In the genomic region with DNA sequence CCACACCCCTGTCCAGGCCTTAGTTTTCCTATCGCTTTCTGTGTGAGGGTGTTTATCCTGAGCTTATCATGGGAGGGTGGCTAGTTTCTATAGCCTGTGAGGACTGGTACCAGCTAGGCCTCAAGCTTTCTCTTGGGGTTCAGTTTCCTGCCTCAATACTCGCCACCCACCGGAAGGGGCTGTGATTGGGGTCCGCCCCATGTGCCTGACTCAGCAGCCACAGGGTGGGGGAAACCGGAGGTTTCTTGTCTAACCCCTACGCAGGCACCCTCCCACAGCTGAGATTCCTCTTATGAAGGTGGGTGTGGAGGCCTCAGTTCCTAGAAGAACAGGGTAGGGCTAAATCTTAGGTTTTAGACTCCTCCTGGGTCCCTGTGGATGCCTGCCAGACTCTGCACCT, we compare ENCODE assay signal across 11 mouse cellular contexts. TPM values are rescaled to one million over a fixed set of nuclear protein-coding genes. Genes with fewer than 3 reads are reported as not detected.
DNase-seq lines count a peak whose midpoint lies in the region; ATAC-seq and TF ChIP-seq lines count a peak whose summit lies in the region.
"Had no signal": no experiment of that assay in that cellular context is flagged by ENCODE, and none has a peak within 500 bp of the region (broad histone marks: within the 10 kb centered on the region; RNA-seq: fewer than 3 reads in every experiment).

No protein-coding gene starts in this region.

- no peaks in the 10 kb centered on the region for H3K9me3 ChIP-seq in heart, embryonic 12.5 days (replicated peaks)
- H3K9me3 ChIP-seq: limb, embryonic 12.5 days had no signal

- WGBS in heart, embryonic 12.5 days, result 51% methylated on average over 6 of the region's 6 CpGs
- WGBS in spleen, adult 2 months, result 15% methylated on average over 6 of the region's 6 CpGs

- H3K4me1 ChIP-seq in heart, embryonic 12.5 days (replicated peaks), result peaks cover 88% of the 10 kb centered on the region
- H3K4me1 ChIP-seq in spleen, adult 2 months (ENCODE audit: control insufficient read depth, insufficient read depth, insufficient read length), result peaks cover 11% of the 10 kb centered on the region; the same call in 1 of the 2 replicates

- no peak for ATAC-seq in heart, embryonic 12.5 days (ENCODE audit: insufficient number of reproducible peaks, low FRiP score)
- ATAC-seq in monocyte, adult 5-6 weeks (replicated peaks; ENCODE audit: insufficient number of reproducible peaks, low FRiP score, low TSS enrichment, poor library complexity, severe bottlenecking), result 0 out of 2 replicates have a peak, but pooled peaks have one; percentile 16
- ATAC-seq: midbrain, embryonic 16.5 days had no signal

- no peak for TF ChIP-seq CTCF in spleen, adult 2 months (IDR thresholded peaks at IDR 0.05; ENCODE audit: extremely low read depth, insufficient read depth, insufficient read length, insufficient replicate concordance)

- intact Hi-C loops in heart, postnatal 25 days (cut with DNase I), result loop anchor here (5.0 kb wide), 2 partner anchors 39 to 54 kb away; no protein-coding TSS in a partner anchor

- 0 out of 2 replicates have a peak overlapping the region, but pooled peaks have one; percentile 20 for H3K9ac ChIP-seq in heart, embryonic 12.5 days
- H3K9ac ChIP-seq: limb, embryonic 12.5 days had no signal

- peak overlapping the region; percentile 59; the same call in 1 of the 2 replicates for H3K27ac ChIP-seq in heart, embryonic 12.5 days (ENCODE audit: poor library complexity, severe bottlenecking)
- peak overlapping the region; percentile 10; the same call in 1 of the 2 replicates for H3K27ac ChIP-seq in spleen, adult 2 months (ENCODE audit: insufficient read depth, low read length)
- H3K27ac ChIP-seq: limb, embryonic 12.5 days had no signal

- H3K4me3 ChIP-seq in heart, embryonic 12.5 days, result no peak overlapping the region
- no peak overlapping the region for H3K4me3 ChIP-seq in spleen, adult 2 months (ENCODE audit: extremely low read depth, insufficient read depth, insufficient read length)
- H3K4me3 ChIP-seq: limb, embryonic 12.5 days had no signal

- no peak for TF ChIP-seq POLR2A in spleen, adult 2 months (IDR thresholded peaks at IDR 0.05; ENCODE audit: low read depth, low read length)

- no peak for DNase-seq in heart, postnatal 25 days (ENCODE audit: low spot score)
- peak; percentile 8 to 26 for DNase-seq in spleen, adult 2 months (ENCODE audit: low read depth in 1 of 2, low spot score in 2 of 2)
- DNase-seq in spleen, postnatal 4 days (ENCODE audit: low spot score in 2 of 2), result no peak
- peak; percentile 75 for DNase-seq in thymus, postnatal 4 days
- no peak for DNase-seq in cerebellum, adult 11-12 months
- DNase-seq in frontal cortex, postnatal 10 days (ENCODE audit: low spot score in 2 of 2), result no peak
- DNase-seq: gastrocnemius, postnatal 10 days had no signal

- no peaks in the 10 kb centered on the region for H3K36me3 ChIP-seq in heart, embryonic 12.5 days
- no peaks in the 10 kb centered on the region for H3K36me3 ChIP-seq in spleen, adult 2 months (ENCODE audit: control insufficient read depth, insufficient read depth, low read length)
- H3K36me3 ChIP-seq: limb, embryonic 12.5 days had no signal

- no peaks in the 10 kb centered on the region; the same call in 1 of the 2 replicates for H3K27me3 ChIP-seq in heart, embryonic 12.5 days (replicated peaks)
- H3K27me3 ChIP-seq in spleen, adult 2 months (ENCODE audit: control insufficient read depth, insufficient read depth, low read length), result no peaks in the 10 kb centered on the region
- H3K27me3 ChIP-seq: limb, embryonic 12.5 days had no signal

- H3K4me2 ChIP-seq in heart, embryonic 12.5 days, result no peak overlapping the region
- H3K4me2 ChIP-seq: limb, embryonic 12.5 days had no signal

RNA-seq across cellular contexts. Expression of a gene that starts 17.4 kb away (rescaled TPM):
- polyA plus RNA-seq in heart, embryonic 12.5 days (2016; fragmentation: Nextera tagmentation; extraction: Ambion mirVana), result 7.8 and 8.6 TPM in 2 replicates
- 10 to 100 TPM; 41.5 to 45.9 TPM for total RNA-seq in heart, postnatal 25 days (2021)
- polyA plus RNA-seq in spleen, adult 2 months (2012; rRNA removed), result 40.6 and 44.9 TPM in 2 replicates
- 19.7 to 21.3 TPM (median 21.2 TPM) in 3 replicates for total RNA-seq in monocyte, adult 5-6 weeks (2017)

Comparison
In these comparisons a context has a peak if more than half of its experiments do, and no peak if none do; other contexts are left out.
1. DNase-seq: peak in spleen, adult 2 months (2 of 2) and thymus, postnatal 4 days (single experiment); none in heart, postnatal 25 days (single experiment), spleen, postnatal 4 days (0 of 2), cerebellum, adult 11-12 months (single experiment) and frontal cortex, postnatal 10 days (0 of 2).